Mouse (Mus musculus): ENCODE results near the gene Sema4b. TPM values are rescaled to one million over a fixed set of nuclear protein-coding genes. Genes with fewer than 3 reads are reported as not detected.

Sema4b gene
- 10 to 100 TPM; 62.1 to 66.9 TPM for total RNA-seq (2021)
- long read RNA-seq, experiment 1, partial matches to known transcripts, result 1 of 6 reads
- long read RNA-seq, experiment 1, other reads (novel, unspliced or antisense), result 4 of 6 reads
- long read RNA-seq, experiment 2, transcript Sema4b-204 (14 exons, 3,760 nt), result minor isoform, 6 of 43 reads
- long read RNA-seq, experiment 2, transcript Sema4b-201 (15 exons, 3,949 nt), result major isoform, 12 of 43 reads
- long read RNA-seq, experiment 2, partial matches to known transcripts, result 4 of 43 reads
- long read RNA-seq, experiment 2, other reads (novel, unspliced or antisense), result 21 of 43 reads

DNA sequence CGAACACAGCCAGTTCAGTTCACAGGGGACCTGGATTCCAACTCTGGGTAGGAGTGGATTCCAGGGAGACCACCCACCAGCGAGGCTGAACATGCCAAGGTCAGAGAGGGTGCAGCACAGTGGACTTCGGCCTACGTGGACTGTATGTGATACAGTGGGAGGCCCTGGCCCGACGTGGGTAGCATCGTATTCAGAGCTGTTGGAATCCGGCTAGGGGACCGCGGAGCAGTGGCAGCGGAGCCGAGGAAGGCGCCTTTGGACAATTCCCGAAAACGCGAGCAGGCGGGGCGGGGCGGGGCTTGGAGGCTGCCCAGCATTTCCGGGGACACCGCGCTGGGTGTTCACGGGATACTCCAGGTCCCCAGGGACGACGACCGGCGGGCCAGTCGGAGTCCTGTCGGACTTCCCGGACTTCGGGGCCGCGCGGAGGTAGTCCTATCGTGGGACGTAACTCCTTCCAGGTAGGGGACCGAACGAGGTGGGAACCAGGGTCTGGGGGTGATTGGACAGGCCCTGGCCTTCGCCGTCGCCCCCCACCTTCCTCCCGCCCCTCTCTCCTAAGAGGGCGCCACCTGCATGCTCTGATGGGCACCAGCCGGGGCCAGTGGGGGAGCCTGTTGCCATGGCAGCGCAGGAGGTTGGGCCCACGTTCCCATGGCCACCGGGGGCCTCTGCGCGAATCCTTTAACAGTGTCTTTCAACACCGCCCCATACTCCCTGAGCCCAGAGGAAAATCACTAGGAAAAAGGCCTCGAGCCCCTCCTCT is at the start of gene Sema4b:
Gene Sema4b (plus strand): TSS at position 311 of the 766 bp plus-strand sequence.
- DNase-seq (ENCODE audit: low spot score in 2 of 2), result peak; percentile 89 to 94

DNA sequence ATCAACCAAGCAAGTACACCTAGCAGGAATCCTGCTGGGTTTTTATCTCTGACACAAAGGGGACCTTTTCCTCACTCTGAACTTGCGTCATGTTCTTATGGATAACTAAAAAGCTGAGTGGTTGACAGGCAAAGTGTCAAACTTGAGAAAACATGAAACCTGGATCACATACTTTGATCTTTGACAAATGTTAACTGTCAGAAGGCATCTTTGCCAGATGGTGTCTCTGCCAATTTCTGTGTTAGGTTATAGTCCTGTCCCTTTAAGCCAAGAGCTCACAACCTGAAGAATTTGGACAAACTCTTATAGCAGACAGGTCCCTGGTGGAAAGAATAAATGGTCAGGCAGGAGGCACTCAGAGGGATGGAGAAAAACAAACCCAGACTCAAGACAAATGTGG is 48.3 kb upstream of the Sema4b start:
- DNase-seq (ENCODE audit: low spot score in 2 of 2), result no peak

DNA sequence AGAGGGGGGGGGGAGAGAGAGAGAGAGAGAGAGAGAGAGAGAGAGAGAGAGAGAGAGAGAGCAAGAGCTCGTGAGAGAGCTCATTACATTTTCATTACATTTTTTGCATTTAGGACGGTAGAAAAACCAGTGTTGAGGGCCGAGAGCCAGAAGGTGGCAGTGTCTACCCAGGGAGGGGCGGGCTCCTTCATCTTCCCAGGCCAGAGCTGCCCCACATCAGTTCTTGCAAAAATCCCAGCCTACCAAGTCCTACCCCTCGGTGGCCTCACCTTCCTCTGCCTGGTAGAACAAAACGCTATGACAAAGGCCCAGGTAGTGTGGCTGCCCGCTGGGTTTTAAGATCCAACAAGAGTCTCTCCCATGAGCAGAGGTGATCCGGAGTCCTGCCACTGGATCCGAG is 45.8 kb upstream of the Sema4b start:
- peak; percentile 43 to 51 for DNase-seq (ENCODE audit: low spot score in 2 of 2)

GRCm38 (mm10) chr7:80143331-80144273 is 43.0 kb upstream of the Sema4b start:
- DNase-seq (ENCODE audit: low spot score in 2 of 2), result no peak

GRCm38 (mm10) chr7:80144695-80145094 is 41.9 kb upstream of the Sema4b start:
- DNase-seq (ENCODE audit: low spot score in 2 of 2), result no peak

GRCm38 (mm10) chr7:80146077-80146476 is 40.6 kb upstream of the Sema4b start:
- DNase-seq (ENCODE audit: low spot score in 2 of 2), result no peak

DNA sequence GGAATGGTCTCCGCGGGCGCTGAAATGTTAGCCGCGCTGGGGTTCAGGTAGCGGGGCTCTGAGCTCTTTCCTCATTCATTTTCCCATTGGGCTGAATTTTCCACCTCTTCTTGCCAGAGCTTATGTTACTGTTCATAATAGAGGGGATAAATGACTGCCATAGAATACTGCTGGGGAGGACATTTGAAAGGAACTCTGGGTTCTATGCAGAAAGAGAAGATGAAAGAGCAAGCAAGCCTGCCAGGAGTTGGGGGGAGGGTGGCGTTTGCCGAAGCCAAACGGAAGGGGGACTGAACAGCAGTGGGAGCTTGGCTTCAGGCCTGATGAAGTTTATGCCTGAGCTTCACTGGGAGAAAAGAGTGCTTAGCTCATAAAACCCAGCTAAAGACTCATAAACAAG is 37.3 kb upstream of the Sema4b start:
- no peak for DNase-seq (ENCODE audit: low spot score in 2 of 2)

DNA sequence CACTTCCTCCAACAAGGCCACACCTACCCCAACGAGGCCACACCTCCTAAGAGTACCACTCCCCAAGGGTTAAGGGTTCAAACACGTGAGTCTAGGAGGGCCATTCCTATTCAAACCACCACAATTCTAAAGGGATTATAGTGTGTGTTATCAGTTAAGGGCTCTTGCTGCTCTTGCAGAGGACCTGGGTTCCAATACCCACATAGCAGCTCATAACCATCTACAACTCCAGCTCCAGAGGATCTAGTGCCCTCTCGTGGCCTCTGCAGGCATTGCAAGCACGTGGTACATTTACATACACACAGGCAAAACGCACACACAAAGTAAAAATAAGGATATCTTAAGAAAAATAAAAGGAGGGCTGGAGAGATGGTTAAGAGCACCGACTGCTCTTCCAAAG is 34.5 kb upstream of the Sema4b start:
- DNase-seq (ENCODE audit: low spot score in 2 of 2), result no peak

DNA sequence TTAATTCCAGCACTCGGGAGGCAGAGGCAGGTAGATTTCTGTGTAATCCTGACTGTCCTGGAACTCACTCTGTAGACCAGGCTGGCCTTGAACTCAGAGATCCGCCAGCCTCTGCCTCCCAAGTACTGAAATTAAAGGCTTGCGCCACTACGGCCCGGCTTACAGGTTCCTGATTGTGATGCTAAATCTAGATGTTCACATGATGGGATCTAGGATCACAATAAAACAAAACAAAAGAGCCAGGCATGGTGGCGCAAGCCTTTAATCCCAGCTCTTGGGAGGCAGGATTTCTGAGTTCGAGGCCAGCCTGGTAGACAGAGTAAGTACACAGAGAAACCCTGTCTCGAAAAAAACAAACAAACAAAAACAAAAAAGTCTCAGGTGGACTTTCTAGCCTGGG is 33.9 kb upstream of the Sema4b start:
- no peak for DNase-seq (ENCODE audit: low spot score in 2 of 2)

DNA sequence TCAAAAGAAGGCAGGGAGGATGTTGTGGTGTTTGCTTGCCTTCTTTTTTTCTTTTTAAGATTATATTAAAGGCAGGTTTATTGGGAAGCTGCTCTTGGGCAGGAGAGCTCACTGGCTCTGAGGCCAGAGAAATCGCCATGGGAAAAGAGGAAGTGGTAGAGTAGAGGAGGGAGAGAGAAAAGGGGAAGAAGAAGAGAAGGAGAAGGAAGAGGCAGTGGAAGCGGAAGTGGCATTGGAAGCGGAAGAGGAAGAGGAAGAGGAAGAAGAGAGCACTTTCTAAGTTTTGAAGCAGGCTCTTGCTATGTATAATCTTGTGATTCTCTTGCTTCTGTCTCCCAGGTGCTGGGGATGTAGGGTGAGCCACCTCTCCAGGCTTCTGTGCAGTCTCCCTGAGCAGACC is 32.0 kb upstream of the Sema4b start:
- DNase-seq (ENCODE audit: low spot score in 2 of 2), result no peak

GRCm38 (mm10) chr7:80156711-80157227 is 29.9 kb upstream of the Sema4b start:
- DNase-seq (ENCODE audit: low spot score in 2 of 2), result peak in 1 of 2 experiments; percentile 57

GRCm38 (mm10) chr7:80158496-80159268 is 28.0 kb upstream of the Sema4b start:
- no peak for DNase-seq (ENCODE audit: low spot score in 2 of 2)

- DNase-seq (ENCODE audit: low spot score in 2 of 2), result no peak
These were observed 26.2 kb upstream of the Sema4b start for GRCm38 (mm10) chr7:80160293-80160944.

- no peak for DNase-seq (ENCODE audit: low spot score in 2 of 2)
These were observed 25.7 kb upstream of the Sema4b start for GRCm38 (mm10) chr7:80160945-80161306.

- DNase-seq (ENCODE audit: low spot score in 2 of 2), result no peak
These were observed 21.2 kb upstream of the Sema4b start for GRCm38 (mm10) chr7:80165432-80165831.

GRCm38 (mm10) chr7:80166740-80167139 is 19.9 kb upstream of the Sema4b start:
- peak in 1 of 2 experiments; percentile 63 for DNase-seq (ENCODE audit: low spot score in 2 of 2)

DNA sequence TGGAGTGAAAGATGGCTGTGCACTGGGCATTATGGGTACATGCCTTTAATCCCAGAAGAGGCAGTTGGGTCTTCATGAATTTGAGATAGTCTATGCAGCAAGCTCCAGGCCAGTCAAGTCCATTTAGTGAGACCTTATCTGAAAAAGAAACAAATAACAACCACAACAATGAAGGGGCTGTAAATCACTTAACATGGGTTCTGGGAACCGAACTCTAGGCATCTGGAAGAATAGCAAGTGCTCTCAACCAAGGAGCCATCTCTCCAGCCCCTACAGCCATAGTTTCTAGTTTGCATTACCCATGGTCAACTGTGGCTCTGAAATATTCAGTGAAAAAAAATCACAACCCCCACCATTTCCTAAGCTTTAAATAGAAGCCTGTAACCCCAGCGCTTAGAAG is 16.8 kb upstream of the Sema4b start:
- DNase-seq (ENCODE audit: low spot score in 2 of 2), result no peak

GRCm38 (mm10) chr7:80171345-80171744 is 15.3 kb upstream of the Sema4b start:
- DNase-seq (ENCODE audit: low spot score in 2 of 2), result peak; percentile 32 to 45

GRCm38 (mm10) chr7:80172069-80172956 is 14.3 kb upstream of the Sema4b start:
- no peak for DNase-seq (ENCODE audit: low spot score in 2 of 2)
